Mouse (Mus musculus) stomach, postnatal 0 days (tissue): ENCODE results near the gene Rabep2.

Experiments
- CTCF ChIP-seq: IDR thresholded peaks from 2 replicates; pipeline ENCODE4 v1.5.1; 2016; ENCODE audit warnings: antibody characterized with exemption, low read depth, mild to moderate bottlenecking, moderate library complexity
- EP300 ChIP-seq: optimal IDR thresholded peaks from 2 replicates; pipeline ENCODE3; 2016; ENCODE audit warnings: antibody characterized with exemption

DNA sequence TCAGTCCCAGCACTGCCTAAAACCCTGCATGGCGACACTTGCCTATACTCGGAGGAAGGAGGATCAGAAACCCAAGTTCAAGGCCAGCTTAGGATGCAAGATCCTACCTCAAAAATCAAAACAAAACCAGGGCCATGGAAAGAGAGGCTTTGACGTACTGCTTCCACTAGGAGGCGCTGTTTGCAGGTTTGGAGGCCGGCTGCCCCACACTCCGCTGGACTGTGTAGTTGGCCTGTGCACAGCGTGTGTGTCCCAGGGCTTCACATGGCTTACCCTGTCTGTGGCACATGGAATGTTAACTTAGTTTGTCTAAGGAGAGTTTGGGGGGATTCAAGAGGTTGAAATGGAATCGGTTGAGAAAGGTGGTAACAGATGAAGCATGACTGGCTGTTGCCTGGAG is 8.3 kb downstream of the Rabep2 start:
- TF ChIP-seq EP300 (no peak), CTCF (peak; percentile 93)
